Mouse (Mus musculus): ENCODE measurements around the gene Kdm5a. TPM values are rescaled to one million over a fixed set of nuclear protein-coding genes. Genes with fewer than 3 reads are reported as not detected.

The Kdm5a gene
- total and polyA plus RNA-seq, 2 experiments from 2014 or later = 23.0 to 23.4 TPM

- H3K4me1 ChIP-seq (ENCODE audit: insufficient read depth, low read length) = peaks cover 23% of the 10 kb centered on the region
- no peaks in the 10 kb centered on the region for H3K27me3 ChIP-seq (ENCODE audit: insufficient read depth, low read length)
- H3K27ac ChIP-seq = peak overlapping the region; percentile 36; the same call in 1 of the 2 replicates
- no peak overlapping the region for H3K9ac ChIP-seq (replicated peaks; ENCODE audit: low read length)
- no peaks in the 10 kb centered on the region for H3K9me3 ChIP-seq (ENCODE audit: low read length)
- ATAC-seq = no peak
- H3K4me3 ChIP-seq (ENCODE audit: low read length) = no peak overlapping the region
- TF ChIP-seq CTCF (IDR thresholded peaks at IDR 0.05; ENCODE audit: low read depth) = no peak
- 68% methylated on average over 2 of the region's 2 CpGs for WGBS
- no peaks in the 10 kb centered on the region for H3K36me3 ChIP-seq (ENCODE audit: insufficient read depth, low read length)
- no peak for DNase-seq (ENCODE audit: low spot score)
- no peak overlapping the region for H3K4me2 ChIP-seq (ENCODE audit: low read depth, low read length)
Observed at GRCm38 (mm10) chr6:120489461-120489860, 125.5 kb downstream of the Kdm5a start.

- Histone ChIP-seq H3K36me3 (ENCODE audit: insufficient read depth, low read length) (no peaks in the 10 kb centered on the region), H3K4me3 (ENCODE audit: low read length) (peak overlapping the region; percentile 77), H3K27ac (no peak overlapping the region), H3K9me3 (ENCODE audit: low read length) (no peaks in the 10 kb centered on the region), H3K4me1 (ENCODE audit: insufficient read depth, low read length) (peaks cover 23% of the 10 kb centered on the region), H3K27me3 (ENCODE audit: insufficient read depth, low read length) (no peaks in the 10 kb centered on the region), H3K9ac (replicated peaks; ENCODE audit: low read length) (no peak overlapping the region), H3K4me2 (ENCODE audit: low read depth, low read length) (peak overlapping the region; percentile 67)
- ATAC-seq = no peak
- peak; percentile 31 for DNase-seq (ENCODE audit: low spot score)
- WGBS = 31% methylated on average over 7 of the region's 7 CpGs
- no peak for TF ChIP-seq CTCF (IDR thresholded peaks at IDR 0.05; ENCODE audit: low read depth)
Observed at GRCm38 (mm10) chr6:120491064-120491463, 127.1 kb downstream of the Kdm5a start.

- Histone ChIP-seq H3K4me1 (ENCODE audit: insufficient read depth, low read length) (peaks cover 23% of the 10 kb centered on the region), H3K4me2 (ENCODE audit: low read depth, low read length) (peak overlapping the region; percentile 67), H3K27me3 (ENCODE audit: insufficient read depth, low read length) (no peaks in the 10 kb centered on the region), H3K4me3 (ENCODE audit: low read length) (peak overlapping the region; percentile 77), H3K36me3 (ENCODE audit: insufficient read depth, low read length) (no peaks in the 10 kb centered on the region), H3K9me3 (ENCODE audit: low read length) (no peaks in the 10 kb centered on the region), H3K27ac (no peak overlapping the region), H3K9ac (replicated peaks; ENCODE audit: low read length) (peak overlapping the region; percentile 84)
- DNase-seq (ENCODE audit: low spot score) (no peak), ATAC-seq (no peak)
- no peak for TF ChIP-seq CTCF (IDR thresholded peaks at IDR 0.05; ENCODE audit: low read depth)
- 10% methylated on average over 22 of the region's 22 CpGs for WGBS
Observed at GRCm38 (mm10) chr6:120491862-120492498, 128.1 kb downstream of the Kdm5a start.

- H3K4me1 ChIP-seq (ENCODE audit: insufficient read depth, low read length) = peaks cover 23% of the 10 kb centered on the region
- H3K9me3 ChIP-seq (ENCODE audit: low read length) = no peaks in the 10 kb centered on the region
- no peaks in the 10 kb centered on the region for H3K27me3 ChIP-seq (ENCODE audit: insufficient read depth, low read length)
- H3K27ac ChIP-seq = peak overlapping the region; percentile 90
- DNase-seq (ENCODE audit: low spot score) = peak; percentile 56
- H3K36me3 ChIP-seq (ENCODE audit: insufficient read depth, low read length) = no peaks in the 10 kb centered on the region
- ATAC-seq = peak; percentile 25
- under 1% methylated on average over 90 of the region's 95 CpGs for WGBS
- peak overlapping the region; percentile 84 for H3K9ac ChIP-seq (replicated peaks; ENCODE audit: low read length)
- peak overlapping the region; percentile 77 for H3K4me3 ChIP-seq (ENCODE audit: low read length)
- H3K4me2 ChIP-seq (ENCODE audit: low read depth, low read length) = peak overlapping the region; percentile 67
- TF ChIP-seq CTCF (IDR thresholded peaks at IDR 0.05; ENCODE audit: low read depth) = no peak
Observed at GRCm38 (mm10) chr6:120492499-120493373, 128.8 kb downstream of the Kdm5a start.

- Histone ChIP-seq H3K4me3 (ENCODE audit: low read length) (peak within 1 kb of the TSS; percentile 77), H3K27me3 (ENCODE audit: insufficient read depth, low read length) (no peaks in the 10 kb centered on the region), H3K4me1 (ENCODE audit: insufficient read depth, low read length) (peaks cover 23% of the 10 kb centered on the region), H3K36me3 (ENCODE audit: insufficient read depth, low read length) (no peaks in the 10 kb centered on the region), H3K4me2 (ENCODE audit: low read depth, low read length) (peak within 1 kb of the TSS; percentile 67), H3K27ac (peak within 1 kb of the TSS; percentile 90), H3K9me3 (ENCODE audit: low read length) (no peaks in the 10 kb centered on the region), H3K9ac (replicated peaks; ENCODE audit: low read length) (peak within 1 kb of the TSS; percentile 84)
- WGBS = 1% methylated on average over 42 of the region's 84 CpGs
- ATAC-seq = peak; percentile 80
- DNase-seq (ENCODE audit: low spot score) = peak; percentile 89
- no peak for TF ChIP-seq CTCF (IDR thresholded peaks at IDR 0.05; ENCODE audit: low read depth)
Observed at GRCm38 (mm10) chr6:120493374-120494181, 129.7 kb downstream of the Kdm5a start, which contains the start of gene Tmem121b. TSS of gene Tmem121b (minus strand) at chr6:120493807.

Other genes starting within 250 kb of the Kdm5a start
- 0.52 TPM in 1 of 2 replicates, not detected in the other for gene D330020A13Rik, start 69.8 kb upstream of the Kdm5a start, total RNA-seq (2014; rRNA removed)
- not detected in 2 replicates for gene D330020A13Rik, start 69.8 kb upstream of the Kdm5a start, polyA plus RNA-seq (2015; fragmentation: Nextera tagmentation; extraction: Ambion mirVana)
- gene B4galnt3, start 69.6 kb upstream of the Kdm5a start, total RNA-seq (2014; rRNA removed) = 1.5 and 2.1 TPM in 2 replicates
- gene B4galnt3, start 69.6 kb upstream of the Kdm5a start, polyA plus RNA-seq (2015; fragmentation: Nextera tagmentation; extraction: Ambion mirVana) = 0.26 and 0.31 TPM in 2 replicates
- gene Ccdc77, start 250 bp downstream of the Kdm5a start, total RNA-seq (2014; rRNA removed) = 4.7 and 6.9 TPM in 2 replicates
- gene Ccdc77, start 250 bp downstream of the Kdm5a start, polyA plus RNA-seq (2015; fragmentation: Nextera tagmentation; extraction: Ambion mirVana) = 9.7 and 10.2 TPM in 2 replicates
- gene Il17ra, start 99.1 kb downstream of the Kdm5a start, total RNA-seq (2014; rRNA removed) = 7.8 and 10.6 TPM in 2 replicates
- 5.8 and 7.0 TPM in 2 replicates for gene Il17ra, start 99.1 kb downstream of the Kdm5a start, polyA plus RNA-seq (2015; fragmentation: Nextera tagmentation; extraction: Ambion mirVana)
- gene Tmem121b, start 129.7 kb downstream of the Kdm5a start, total RNA-seq (2014; rRNA removed) = 25.9 and 31.9 TPM in 2 replicates
- gene Tmem121b, start 129.7 kb downstream of the Kdm5a start, polyA plus RNA-seq (2015; fragmentation: Nextera tagmentation; extraction: Ambion mirVana) = 2.3 and 2.5 TPM in 2 replicates
- gene Hdhd5, start 167.2 kb downstream of the Kdm5a start, total RNA-seq (2014; rRNA removed) = 38.2 and 38.9 TPM in 2 replicates
- 19.1 and 19.8 TPM in 2 replicates for gene Hdhd5, start 167.2 kb downstream of the Kdm5a start, polyA plus RNA-seq (2015; fragmentation: Nextera tagmentation; extraction: Ambion mirVana)

All from hindbrain, postnatal 0 days (tissue).